In genomic region chr4:148504497-148504959, GRCm38 (mm10) we compare ENCODE assay signal across 9 mouse cellular contexts. TPM values are rescaled to one million over a fixed set of nuclear protein-coding genes. Genes with fewer than 3 reads are reported as not detected.
A peak's percentile ranks its signal among the peaks of the same experiment; 100 is the strongest.
DNase-seq lines count a peak whose midpoint lies in the region; ATAC-seq and TF ChIP-seq lines count a peak whose summit lies in the region.
"Had no signal": no experiment of that assay in that cellular context is flagged by ENCODE, and none has a peak within 500 bp of the region (broad histone marks: within the 10 kb centered on the region; RNA-seq: fewer than 3 reads in every experiment).

No protein-coding gene starts in this region.

- intact Hi-C loops in left cerebral cortex, postnatal 4 days (cut with DNase I), result no loop called here
- intact Hi-C loops in left cerebral cortex, adult 2 months (cut with DNase I), result no loop called here

- H3K9ac ChIP-seq in midbrain, postnatal 0 days (replicated peaks; ENCODE audit: low read length, poor library complexity, severe bottlenecking), result no peak overlapping the region
- H3K9ac ChIP-seq: liver, embryonic 15.5 days had no signal

- no peak overlapping the region for H3K27ac ChIP-seq in left cerebral cortex, adult 2 months
- no peak overlapping the region for H3K27ac ChIP-seq in midbrain, postnatal 0 days (ENCODE audit: low read depth, low read length)
- H3K27ac ChIP-seq: liver, embryonic 15.5 days had no signal

- peaks cover 54% of the 10 kb centered on the region for H3K36me3 ChIP-seq in midbrain, postnatal 0 days (ENCODE audit: insufficient read depth, low read length)

- no peaks in the 10 kb centered on the region for H3K9me3 ChIP-seq in midbrain, postnatal 0 days (ENCODE audit: low read length)
- H3K9me3 ChIP-seq: liver, embryonic 15.5 days had no signal

- WGBS in midbrain, postnatal 0 days, result 64% methylated on average over 8 of the region's 8 CpGs

- H3K27me3 ChIP-seq in midbrain, postnatal 0 days (ENCODE audit: insufficient read depth, low read length), result no peaks in the 10 kb centered on the region
- H3K27me3 ChIP-seq: liver, embryonic 15.5 days had no signal

- H3K4me3 ChIP-seq in left cerebral cortex, adult 2 months, result no peak overlapping the region
- no peak overlapping the region for H3K4me3 ChIP-seq in midbrain, postnatal 0 days (ENCODE audit: low read depth, low read length)
- H3K4me3 ChIP-seq: liver, embryonic 15.5 days had no signal

- H3K4me1 ChIP-seq in midbrain, postnatal 0 days (ENCODE audit: insufficient read depth, low read length), result no peaks in the 10 kb centered on the region
- H3K4me1 ChIP-seq: liver, embryonic 15.5 days had no signal

- DNase-seq in left cerebral cortex, postnatal 4 days, result peak; percentile 50
- no peak for DNase-seq in left cerebral cortex, adult 2 months (ENCODE audit: extremely low spot score in 1 of 2, low spot score in 2 of 2)
- peak; percentile 67 for DNase-seq in heart, adult 8-10 months (ENCODE audit: low spot score)
- peak; percentile 72 for DNase-seq in layer of hippocampus, adult 11-12 months (ENCODE audit: low spot score)
- peak; percentile 73 for DNase-seq in midbrain, postnatal 0 days (ENCODE audit: low spot score)
- DNase-seq in c-Kit-positive CD71-positive TER-119-positive erythroid progenitor cells, embryonic 14.5 days (ENCODE audit: low spot score), result no peak

- peak; percentile 40; the same call in 1 of the 2 replicates for ATAC-seq in cerebellum, adult (ENCODE audit: insufficient number of reproducible peaks, low FRiP score, low TSS enrichment)
- ATAC-seq in midbrain, postnatal 0 days (ENCODE audit: low FRiP score), result no peak
- ATAC-seq in megakaryocyte progenitor cell, adult 5-6 weeks (replicated peaks; ENCODE audit: poor library complexity), result no peak

- H3K4me2 ChIP-seq in midbrain, postnatal 0 days (ENCODE audit: low read depth, low read length, poor library complexity, severe bottlenecking), result no peak overlapping the region
- H3K4me2 ChIP-seq: liver, embryonic 15.5 days had no signal

- TF ChIP-seq CTCF in left cerebral cortex, adult 2 months (IDR thresholded peaks at IDR 0.05), result no peak
- no peak for TF ChIP-seq CTCF in midbrain, postnatal 0 days (IDR thresholded peaks at IDR 0.05)

RNA-seq across cellular contexts. Expression of gene Angptl7, which starts 4.3 kb away (rescaled TPM):
- under 1 TPM in 1 of 2 experiments, not detected in 1; 0.42 TPM for total RNA-seq in left cerebral cortex, postnatal 4 days (2021)
- total RNA-seq in left cerebral cortex, adult 2 months (2021), result under 1 TPM; 0.57 to 0.89 TPM
- total RNA-seq in heart, adult 8-10 months (2022), result 1 to 10 TPM in 2 of 4 experiments, under 1 TPM in 2; 0.72 to 1.8 (median 1.3) TPM
- total RNA-seq in midbrain, postnatal 0 days (2014; rRNA removed), result 0.09 and 0.11 TPM in 2 replicates
- polyA plus RNA-seq in midbrain, postnatal 0 days (2015; fragmentation: Nextera tagmentation; extraction: Ambion mirVana), result 0.25 and 0.36 TPM in 2 replicates
- total RNA-seq in megakaryocyte progenitor cell, adult 5-6 weeks (2015), result not detected in 2 replicates
- not detected in 2 replicates for total RNA-seq in megakaryocyte progenitor cell, adult 5-6 weeks (2017)

RNA-seq across cellular contexts. Expression of gene Exosc10, which starts 53.7 kb away (rescaled TPM):
- 10 to 100 TPM; 70.7 to 75.5 TPM for total RNA-seq in left cerebral cortex, postnatal 4 days (2021)
- total RNA-seq in left cerebral cortex, adult 2 months (2021), result 10 to 100 TPM; 50.0 to 50.6 TPM
- 10 to 100 TPM; 31.6 to 40.9 (median 35.7) TPM for total RNA-seq in heart, adult 8-10 months (2022)
- 70.8 and 73.3 TPM in 2 replicates for total RNA-seq in midbrain, postnatal 0 days (2014; rRNA removed)
- polyA plus RNA-seq in midbrain, postnatal 0 days (2015; fragmentation: Nextera tagmentation; extraction: Ambion mirVana), result 77.1 and 78.8 TPM in 2 replicates
- total RNA-seq in megakaryocyte progenitor cell, adult 5-6 weeks (2015), result 63.6 and 70.4 TPM in 2 replicates
- 57.9 and 59.4 TPM in 2 replicates for total RNA-seq in megakaryocyte progenitor cell, adult 5-6 weeks (2017)

RNA-seq across cellular contexts. Expression of gene Mtor, which starts 56.1 kb away (rescaled TPM):
- total RNA-seq in left cerebral cortex, postnatal 4 days (2021), result 10 to 100 TPM; 78.8 to 79.3 TPM
- total RNA-seq in left cerebral cortex, adult 2 months (2021), result 10 to 100 TPM; 92.7 to 94.0 TPM
- 10 to 100 TPM; 43.9 to 59.9 (median 52.8) TPM for total RNA-seq in heart, adult 8-10 months (2022)
- 54.5 and 59.6 TPM in 2 replicates for total RNA-seq in midbrain, postnatal 0 days (2014; rRNA removed)
- 24.3 and 27.8 TPM in 2 replicates for polyA plus RNA-seq in midbrain, postnatal 0 days (2015; fragmentation: Nextera tagmentation; extraction: Ambion mirVana)
- 23.2 and 23.5 TPM in 2 replicates for total RNA-seq in megakaryocyte progenitor cell, adult 5-6 weeks (2015)
- total RNA-seq in megakaryocyte progenitor cell, adult 5-6 weeks (2017), result 14.7 and 17.9 TPM in 2 replicates

RNA-seq across cellular contexts. Expression of gene Ubiad1, which starts 60.0 kb away (rescaled TPM):
- total RNA-seq in left cerebral cortex, postnatal 4 days (2021), result 1 to 10 TPM; 8.5 to 8.6 TPM
- total RNA-seq in left cerebral cortex, adult 2 months (2021), result 1 to 10 TPM; 9.3 to 9.4 TPM
- 10 to 100 TPM; 14.7 to 19.5 (median 16.1) TPM for total RNA-seq in heart, adult 8-10 months (2022)
- total RNA-seq in midbrain, postnatal 0 days (2014; rRNA removed), result 16.0 and 19.8 TPM in 2 replicates
- polyA plus RNA-seq in midbrain, postnatal 0 days (2015; fragmentation: Nextera tagmentation; extraction: Ambion mirVana), result 12.7 and 14.6 TPM in 2 replicates
- total RNA-seq in megakaryocyte progenitor cell, adult 5-6 weeks (2015), result 10.8 and 12.7 TPM in 2 replicates
- total RNA-seq in megakaryocyte progenitor cell, adult 5-6 weeks (2017), result 11.3 TPM in 2 replicates

Comparison
In these comparisons a context has a peak if more than half of its experiments do, and no peak if none do; other contexts are left out.
1. DNase-seq: peak in left cerebral cortex, postnatal 4 days (single experiment), heart, adult 8-10 months (single experiment), layer of hippocampus, adult 11-12 months (single experiment) and midbrain, postnatal 0 days (single experiment); none in left cerebral cortex, adult 2 months (0 of 2) and c-Kit-positive CD71-positive TER-119-positive erythroid progenitor cells, embryonic 14.5 days (single experiment).